Mouse (Mus musculus) spleen, adult 2 months (tissue): Measurements from ENCODE around the gene Dusp7. TPM values are rescaled to one million over a fixed set of nuclear protein-coding genes. Genes with fewer than 3 reads are reported as not detected.

ENCODE experiments used
- DNase-seq, 2 experiments: peaks; one replicate each; pipeline versions ENCODE4 v3.0.0 to v3.0.0-alpha.2; 2012 to 2021; ENCODE audit warnings: low spot score in 2 of 2, low read depth in 1 of 2
- H3K27ac ChIP-seq: fragments of 200-500 bp; 2 replicates; pipeline ENCODE4 v1.5.1; 2012; ENCODE audit warnings: low read length, inconsistent platforms; ENCODE audit not compliant: insufficient read depth
- H3K27me3 ChIP-seq: fragments of 200-500 bp; 2 replicates; pipeline ENCODE4 v1.6.1; 2012; ENCODE audit warnings: mild to moderate bottlenecking, moderate library complexity, low read length, inconsistent platforms; ENCODE audit not compliant: control insufficient read depth, insufficient read depth
- H3K36me3 ChIP-seq: fragments of 200-500 bp; 2 replicates; pipeline ENCODE4 v1.6.1; 2012; ENCODE audit warnings: mild to moderate bottlenecking, low read length, inconsistent platforms; ENCODE audit not compliant: control insufficient read depth, insufficient read depth
- H3K4me1 ChIP-seq: fragments of 200-500 bp; 2 replicates; pipeline ENCODE4 v1.6.1; 2011; ENCODE audit warnings: inconsistent platforms; ENCODE audit not compliant: control insufficient read depth, insufficient read depth, insufficient read length
- H3K4me3 ChIP-seq: fragments of 200-500 bp; 2 replicates; pipeline ENCODE4 v1.5.1; 2011; ENCODE audit warnings: mild to moderate bottlenecking, inconsistent platforms; ENCODE audit not compliant: insufficient read depth, insufficient read length; ENCODE audit errors: extremely low read depth
- CTCF ChIP-seq: fragments of 200-500 bp; IDR thresholded peaks from 2 replicates; pipeline ENCODE4 v1.5.1; 2011; ENCODE audit warnings: mild to moderate bottlenecking, inconsistent platforms; ENCODE audit not compliant: insufficient read depth, insufficient read length, insufficient replicate concordance; ENCODE audit errors: extremely low read depth
- POLR2A ChIP-seq: fragments of 200-500 bp; IDR thresholded peaks from 2 replicates; pipeline ENCODE4 v1.6.1; 2011; ENCODE audit warnings: low read depth, low read length, inconsistent platforms
- WGBS: fragments of 180-500 bp; shearing (Covaris S2); methylation state at CpG from one replicate; pipeline ENCODE4 v1.1.7; 2018; 5-methylcytosine and 5-hydroxymethylcytosine counted together
- polyA plus RNA-seq: library from polyadenylated mRNA; depleted of rRNA; stranded (reverse); fragments of >200 nt; gene quantifications from 2 replicates; pipeline ENCODE4 v1.2.3, GENCODE M21; 2012

Dusp7 gene
- polyA plus RNA-seq, 1 experiment, result 73.1 TPM

DNA sequence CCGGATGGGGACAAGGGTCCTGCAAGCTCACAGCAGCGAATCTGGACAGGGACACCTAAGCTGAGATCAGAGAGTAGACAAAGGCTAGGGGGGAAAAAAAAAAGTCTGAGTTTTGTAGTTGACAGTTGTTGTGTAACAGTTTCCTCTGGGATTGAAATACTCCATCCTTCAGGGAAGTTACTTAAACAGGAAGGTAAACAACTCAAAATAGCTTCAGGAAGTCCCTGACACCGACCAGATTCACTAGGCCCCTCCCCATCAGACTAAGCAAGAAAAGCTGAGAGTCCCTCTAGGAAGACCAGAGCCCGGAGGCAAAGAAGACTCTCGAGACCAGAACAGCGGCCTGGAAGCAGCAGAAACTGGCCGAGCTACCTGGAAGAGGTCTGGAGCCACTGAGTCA is 3.1 kb upstream of the Dusp7 start:
- TF ChIP-seq CTCF, result no peak
- no peak for TF ChIP-seq POLR2A
- Histone ChIP-seq H3K27me3 (no peaks in the 10 kb centered on the region), H3K27ac (no peak overlapping the region), H3K4me3 (no peak overlapping the region), H3K4me1 (no peaks in the 10 kb centered on the region), H3K36me3 (no peaks in the 10 kb centered on the region)
- WGBS, result 59% methylated on average over 7 of the region's 7 CpGs
- no peak for DNase-seq

- Histone ChIP-seq H3K27me3 (no peaks in the 10 kb centered on the region), H3K27ac (no peak overlapping the region), H3K4me1 (peaks cover 7% of the 10 kb centered on the region), H3K4me3 (no peak overlapping the region), H3K36me3 (no peaks in the 10 kb centered on the region)
- TF ChIP-seq CTCF, result no peak
- no peak for TF ChIP-seq POLR2A
- no peak for DNase-seq
- WGBS, result 100% methylated on average over 1 of the region's 1 CpGs
Observed at GRCm38 (mm10) chr9:106366188-106366587, 2.2 kb upstream of the Dusp7 start.

DNA sequence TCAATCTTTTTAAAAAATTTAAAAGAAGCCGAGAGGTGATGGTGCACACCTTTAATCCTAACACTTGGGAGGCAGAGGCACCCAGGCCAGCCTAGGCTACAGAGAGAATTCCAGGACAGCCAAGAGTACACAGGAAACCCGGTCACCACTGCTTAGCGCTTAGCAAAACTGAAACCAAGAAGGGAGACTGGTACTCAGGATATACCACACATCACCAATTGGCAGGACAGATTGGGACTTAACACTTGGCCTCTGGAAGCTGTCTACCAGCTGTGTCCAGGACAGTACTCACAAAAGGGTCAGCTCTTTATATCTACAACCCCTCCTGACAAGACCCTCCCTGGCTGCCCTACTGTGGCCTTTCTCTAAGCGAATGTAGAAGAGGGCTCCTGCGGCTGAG is 1.4 kb upstream of the Dusp7 start:
- TF ChIP-seq POLR2A, result no peak
- no peak for TF ChIP-seq CTCF
- no peaks in the 10 kb centered on the region for H3K36me3 ChIP-seq
- no peak for DNase-seq
- WGBS, result 21% methylated on average over 5 of the region's 5 CpGs
- peaks cover 11% of the 10 kb centered on the region for H3K4me1 ChIP-seq
- peak overlapping the region; percentile 58; the same call in 1 of the 2 replicates for H3K27ac ChIP-seq
- no peaks in the 10 kb centered on the region for H3K27me3 ChIP-seq
- H3K4me3 ChIP-seq, result peak overlapping the region; percentile 63; the same call in 1 of the 2 replicates

DNA sequence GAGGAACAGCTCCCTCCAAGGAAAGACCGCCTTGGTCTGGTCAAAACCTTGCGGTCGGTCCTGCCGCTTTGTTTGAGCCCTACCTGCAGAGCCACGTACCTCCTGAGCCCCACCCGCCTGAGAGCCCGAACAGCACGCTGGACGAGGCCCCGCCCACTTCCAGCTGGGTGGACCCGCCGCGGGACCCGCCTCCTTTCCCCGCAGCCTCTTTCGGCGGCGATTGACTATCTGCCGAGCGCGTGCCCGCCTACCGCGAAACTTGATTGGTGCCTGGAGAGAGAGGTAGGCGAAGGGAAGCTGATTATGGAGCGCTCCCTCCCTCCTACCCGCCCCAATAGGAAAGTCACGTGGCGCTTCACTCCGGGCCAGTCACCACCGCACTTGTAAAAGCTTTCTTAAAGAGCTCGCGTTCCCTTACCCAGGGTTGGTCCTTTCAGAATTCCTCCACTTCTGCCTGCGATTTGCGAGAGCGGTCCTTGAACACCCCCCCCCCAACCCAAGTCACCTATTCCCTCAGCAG is 780 bp upstream of the Dusp7 start:
- H3K36me3 ChIP-seq, result no peaks in the 10 kb centered on the region
- under 1% methylated on average over 36 of the region's 36 CpGs for WGBS
- no peaks in the 10 kb centered on the region for H3K27me3 ChIP-seq
- peak overlapping the region; percentile 68 for H3K4me3 ChIP-seq
- TF ChIP-seq CTCF (no peak), POLR2A (no peak)
- H3K4me1 ChIP-seq, result peaks cover 17% of the 10 kb centered on the region
- peak overlapping the region; percentile 80 for H3K27ac ChIP-seq
- peak; percentile 95 to 99 for DNase-seq

- DNase-seq, result peak in 1 of 2 experiments; percentile 51
- TF ChIP-seq CTCF (peak; percentile 33; the same call in 1 of the 2 replicates), POLR2A (no peak)
- H3K36me3 ChIP-seq, result peaks cover 4% of the 10 kb centered on the region
- 1% methylated on average over 71 of the region's 72 CpGs for WGBS
- peak overlapping the region; percentile 72 for H3K4me3 ChIP-seq
- H3K27me3 ChIP-seq, result no peaks in the 10 kb centered on the region
- peaks cover 29% of the 10 kb centered on the region for H3K4me1 ChIP-seq
- peak overlapping the region; percentile 69 for H3K27ac ChIP-seq
Observed at GRCm38 (mm10) chr9:106368831-106369501, 534 bp downstream of the Dusp7 start.

GRCm38 (mm10) chr9:106369801-106370485 is 1.5 kb downstream of the Dusp7 start:
- peaks cover 30% of the 10 kb centered on the region for H3K4me1 ChIP-seq
- no peak for DNase-seq
- no peaks in the 10 kb centered on the region for H3K27me3 ChIP-seq
- TF ChIP-seq CTCF (no peak), POLR2A (no peak)
- H3K36me3 ChIP-seq, result peaks cover 6% of the 10 kb centered on the region
- peak overlapping the region; percentile 72 for H3K4me3 ChIP-seq
- peak overlapping the region; percentile 69 for H3K27ac ChIP-seq
- 8% methylated on average over 11 of the region's 11 CpGs for WGBS
